9 mouse cellular contexts compared by ENCODE assay signal in genomic region chr4:149840511-149841292, GRCm38 (mm10).
DNase-seq lines count a peak whose midpoint lies in the region; ATAC-seq lines count a peak whose summit lies in the region.
"Had no signal": no experiment of that assay in that cellular context is flagged by ENCODE, and none has a peak within 500 bp of the region (broad histone marks: within the 10 kb centered on the region; RNA-seq: fewer than 3 reads in every experiment).

No protein-coding gene starts in this region.

- H3K4me2 ChIP-seq in forebrain, embryonic 15.5 days (replicated peaks), result no peak overlapping the region
- no peak overlapping the region for H3K4me2 ChIP-seq in forebrain, embryonic 11.5 days (ENCODE audit: low read depth, low read length, severe bottlenecking)
- H3K4me2 ChIP-seq in forebrain, embryonic 16.5 days (ENCODE audit: low read length), result no peak overlapping the region
- no peak overlapping the region for H3K4me2 ChIP-seq in heart, embryonic 15.5 days
- H3K4me2 ChIP-seq: midbrain, embryonic 12.5 days had no signal

- intact Hi-C loops in left cerebral cortex, postnatal 14 days (cut with DNase I), result loop anchor here (5.0 kb wide), 1 partner anchor 117 kb away; the partner anchor contains the start of gene Spsb1

- H3K9me3 ChIP-seq in forebrain, embryonic 15.5 days, result no peaks in the 10 kb centered on the region
- no peaks in the 10 kb centered on the region for H3K9me3 ChIP-seq in forebrain, embryonic 11.5 days (ENCODE audit: control insufficient read depth, low read length)
- no peaks in the 10 kb centered on the region for H3K9me3 ChIP-seq in forebrain, embryonic 16.5 days (ENCODE audit: control insufficient read depth, low read length)
- no peaks in the 10 kb centered on the region for H3K9me3 ChIP-seq in heart, embryonic 15.5 days (replicated peaks)
- H3K9me3 ChIP-seq: midbrain, embryonic 12.5 days had no signal

- 0 out of 2 replicates have a peak, but pooled peaks cover 3% of the 10 kb centered on the region for H3K4me1 ChIP-seq in forebrain, embryonic 15.5 days
- H3K4me1 ChIP-seq in forebrain, embryonic 11.5 days (replicated peaks; ENCODE audit: control insufficient read depth, insufficient read depth, low read length), result no peaks in the 10 kb centered on the region
- H3K4me1 ChIP-seq in forebrain, embryonic 16.5 days (replicated peaks; ENCODE audit: control insufficient read depth, insufficient read depth, low read length), result peaks cover 2% of the 10 kb centered on the region; the same call in 1 of the 2 replicates
- peaks cover 17% of the 10 kb centered on the region for H3K4me1 ChIP-seq in heart, embryonic 15.5 days (replicated peaks)

- no peaks in the 10 kb centered on the region for H3K36me3 ChIP-seq in forebrain, embryonic 15.5 days
- no peaks in the 10 kb centered on the region for H3K36me3 ChIP-seq in forebrain, embryonic 11.5 days (ENCODE audit: control insufficient read depth, insufficient read depth, low read length)
- no peaks in the 10 kb centered on the region for H3K36me3 ChIP-seq in forebrain, embryonic 16.5 days (ENCODE audit: control insufficient read depth, insufficient read depth)
- H3K36me3 ChIP-seq in heart, embryonic 15.5 days, result no peaks in the 10 kb centered on the region
- H3K36me3 ChIP-seq: midbrain, embryonic 12.5 days had no signal

- no peaks in the 10 kb centered on the region for H3K27me3 ChIP-seq in forebrain, embryonic 15.5 days
- no peaks in the 10 kb centered on the region for H3K27me3 ChIP-seq in forebrain, embryonic 11.5 days (ENCODE audit: control insufficient read depth, insufficient read depth, low read length)
- no peaks in the 10 kb centered on the region for H3K27me3 ChIP-seq in forebrain, embryonic 16.5 days (replicated peaks; ENCODE audit: control insufficient read depth, insufficient read depth, low read length)
- H3K27me3 ChIP-seq in heart, embryonic 15.5 days, result no peaks in the 10 kb centered on the region
- H3K27me3 ChIP-seq: midbrain, embryonic 12.5 days had no signal

- ATAC-seq in forebrain, embryonic 15.5 days (replicated peaks), result peak; percentile 55; the same call in 1 of the 2 replicates
- no peak for ATAC-seq in forebrain, embryonic 11.5 days (replicated peaks; ENCODE audit: low FRiP score)
- ATAC-seq in forebrain, embryonic 16.5 days, result peak; percentile 81
- ATAC-seq in heart, embryonic 15.5 days (replicated peaks; ENCODE audit: insufficient number of reproducible peaks, insufficient read depth, low FRiP score, low read depth), result peak; percentile 84

- DNase-seq in forebrain, embryonic 11.5 days (ENCODE audit: low spot score), result no peak
- DNase-seq in left cerebral cortex, postnatal 14 days (ENCODE audit: low spot score in 2 of 2), result peak; percentile 69 to 88
- peak; percentile 84 for DNase-seq in right cerebral cortex, postnatal 25 days
- no peak for DNase-seq in liver
- DNase-seq in adrenal gland, postnatal 4 days (ENCODE audit: low spot score in 2 of 2), result no peak

- H3K9ac ChIP-seq in forebrain, embryonic 15.5 days (replicated peaks), result no peak overlapping the region
- no peak overlapping the region for H3K9ac ChIP-seq in forebrain, embryonic 11.5 days (ENCODE audit: low read length)
- no peak overlapping the region for H3K9ac ChIP-seq in forebrain, embryonic 16.5 days (replicated peaks; ENCODE audit: low read depth, low read length)
- no peak overlapping the region for H3K9ac ChIP-seq in heart, embryonic 15.5 days
- H3K9ac ChIP-seq: midbrain, embryonic 12.5 days had no signal

- 77% methylated on average over 12 of the region's 12 CpGs for WGBS in forebrain, embryonic 15.5 days
- 85% methylated on average over 12 of the region's 12 CpGs for whole genome bisulfite sequencing in forebrain, embryonic 11.5 days
- 68% methylated on average over 12 of the region's 12 CpGs for WGBS in forebrain, embryonic 16.5 days
- 53% methylated on average over 12 of the region's 12 CpGs for WGBS in heart, embryonic 15.5 days

- no peak overlapping the region for H3K4me3 ChIP-seq in forebrain, embryonic 15.5 days
- no peak overlapping the region for H3K4me3 ChIP-seq in forebrain, embryonic 11.5 days (ENCODE audit: low read depth, low read length)
- no peak overlapping the region for H3K4me3 ChIP-seq in forebrain, embryonic 16.5 days (replicated peaks; ENCODE audit: low read length)
- H3K4me3 ChIP-seq in heart, embryonic 15.5 days, result no peak overlapping the region
- H3K4me3 ChIP-seq: midbrain, embryonic 12.5 days had no signal

- H3K27ac ChIP-seq in forebrain, embryonic 15.5 days (replicated peaks), result no peak overlapping the region
- H3K27ac ChIP-seq in forebrain, embryonic 11.5 days (ENCODE audit: low read depth, low read length), result no peak overlapping the region
- H3K27ac ChIP-seq in forebrain, embryonic 16.5 days (ENCODE audit: low read length), result no peak overlapping the region
- H3K27ac ChIP-seq in heart, embryonic 15.5 days, result peak overlapping the region; percentile 69
- H3K27ac ChIP-seq: midbrain, embryonic 12.5 days had no signal

Comparison
In these comparisons a context has a peak if more than half of its experiments do, and no peak if none do; other contexts are left out.
1. DNase-seq: peak in left cerebral cortex, postnatal 14 days (2 of 2) and right cerebral cortex, postnatal 25 days (single experiment); none in forebrain, embryonic 11.5 days (single experiment), liver (single experiment) and adrenal gland, postnatal 4 days (0 of 2).